Mouse (Mus musculus) ovary, postnatal 36 days (tissue): ENCODE measurements around the gene Gramd4.
"Not testable (repeated sequence)": the region's sequence is repeated elsewhere in the genome, so short reads cannot be mapped to it uniquely, and the experiment has no call there.

Source experiments
- DNase-seq: peaks from one replicate; pipeline ENCODE4 v3.0.0; 2022; ENCODE audit warnings: low spot score, mixed read lengths

Gramd4 gene

DNA sequence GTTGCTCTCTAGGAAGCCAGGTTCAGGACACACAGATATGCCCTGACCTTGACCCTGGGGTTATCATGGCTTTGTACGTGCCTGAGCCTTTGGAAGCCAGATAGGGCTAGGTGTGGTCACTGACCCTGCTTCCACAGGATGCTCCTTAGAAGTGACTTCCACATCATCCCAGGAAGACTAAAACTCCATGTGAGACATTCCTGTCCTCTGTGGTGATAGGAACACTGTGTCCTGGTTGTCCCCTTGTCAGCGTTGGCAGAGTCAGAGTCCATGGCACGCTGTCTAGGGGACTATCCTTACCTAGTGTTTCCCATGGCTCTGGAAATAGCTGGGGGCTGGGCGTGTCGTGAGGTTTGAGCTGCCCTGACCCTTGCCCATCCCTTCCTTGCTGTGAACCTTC, 58.9 kb downstream of the Gramd4 start:
- DNase-seq, result no peak

- no peak for DNase-seq
These were observed 59.9 kb downstream of the Gramd4 start for GRCm38 (mm10) chr15:86117115-86118100.

DNA sequence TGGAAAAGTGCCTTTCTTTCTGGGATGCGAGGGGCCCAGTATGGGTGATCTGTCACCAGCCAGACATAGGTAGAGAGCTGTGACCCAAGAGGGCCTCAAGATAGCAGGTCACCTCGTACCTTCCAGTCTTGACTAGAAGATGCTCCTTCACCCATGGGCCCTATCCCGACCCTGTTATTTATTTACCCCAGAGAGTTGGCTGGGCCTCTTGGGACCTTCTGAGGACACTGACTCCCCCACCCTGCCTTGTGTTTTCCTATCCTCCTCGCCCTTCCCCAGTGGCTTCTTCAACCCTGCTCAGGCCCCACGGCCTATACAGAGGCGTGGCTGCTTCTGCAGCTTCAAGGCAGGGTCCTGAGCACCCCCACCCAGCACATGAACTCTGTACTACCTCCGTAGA, 61.7 kb downstream of the Gramd4 start:
- no peak for DNase-seq

- DNase-seq, result peak; percentile 30
These were observed 64.9 kb downstream of the Gramd4 start for GRCm38 (mm10) chr15:86122261-86122949.

- no peak for DNase-seq
These were observed 65.9 kb downstream of the Gramd4 start for GRCm38 (mm10) chr15:86123409-86123808.

DNA sequence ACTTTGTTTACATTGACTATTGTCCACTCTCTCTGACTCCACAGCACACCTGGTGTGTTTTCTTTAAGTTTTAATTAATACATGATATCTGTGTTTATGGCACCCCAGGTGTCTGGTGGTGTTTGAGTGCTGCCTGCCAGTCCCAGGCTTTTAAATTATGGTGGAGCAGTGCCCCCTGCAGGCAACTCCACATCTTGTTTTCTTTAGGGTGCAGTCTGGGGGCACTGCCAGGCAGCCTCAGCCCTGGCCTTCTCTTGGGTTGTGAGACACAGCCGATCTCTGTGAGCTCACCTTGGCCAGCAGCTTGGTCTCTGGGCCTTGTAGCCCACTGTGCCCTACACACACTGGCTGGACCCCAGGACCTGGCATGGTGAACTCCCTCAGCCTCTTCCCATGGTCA, 66.9 kb downstream of the Gramd4 start:
- DNase-seq, result peak; percentile 74

GRCm38 (mm10) chr15:86129036-86129435, 71.5 kb downstream of the Gramd4 start:
- DNase-seq, result no peak

GRCm38 (mm10) chr15:86130657-86131056, 73.2 kb downstream of the Gramd4 start:
- no peak for DNase-seq

DNA sequence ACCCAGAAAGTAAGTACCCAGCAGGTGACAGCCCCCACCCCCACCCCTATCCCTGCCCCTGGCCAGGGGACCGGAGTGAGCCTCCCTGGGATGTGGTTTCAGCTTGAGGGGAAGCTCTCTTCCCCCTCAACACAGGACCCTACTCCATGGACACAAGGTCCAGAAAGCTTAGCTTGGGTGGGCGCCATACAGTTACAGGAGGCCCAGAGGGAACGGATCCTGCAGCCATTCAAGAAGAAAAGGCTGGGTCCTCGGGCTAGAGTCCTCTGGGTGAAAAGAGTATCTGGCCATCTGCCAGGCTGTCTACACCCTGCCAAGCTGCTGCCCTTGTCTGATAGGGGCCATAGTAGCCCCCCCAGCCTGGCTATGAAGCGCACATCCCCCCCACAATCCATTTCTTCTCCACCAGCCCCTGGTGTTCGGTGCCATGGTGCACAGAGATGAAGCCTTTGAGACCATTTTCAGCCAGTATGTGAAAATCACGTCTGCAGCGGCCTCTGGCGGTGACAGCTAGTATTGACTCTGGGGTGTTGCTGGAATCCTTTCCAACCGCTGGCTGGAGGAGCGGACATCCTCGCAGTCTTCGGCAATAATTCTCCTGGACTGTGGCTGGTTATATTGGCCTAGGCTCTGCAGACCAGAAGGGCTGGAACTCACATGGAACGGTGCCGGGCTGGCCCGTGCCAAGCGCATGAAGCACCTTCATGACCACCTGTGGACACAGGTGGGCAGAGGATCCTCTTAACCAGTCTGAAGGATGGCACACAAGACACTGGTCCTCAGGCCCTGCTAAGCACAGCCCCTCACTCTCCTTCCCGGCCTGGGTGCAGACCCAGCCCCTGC, 77.7 kb downstream of the Gramd4 start:
- peak; percentile 84 for DNase-seq

- DNase-seq, result peak; percentile 33
These were observed 80.1 kb downstream of the Gramd4 start for GRCm38 (mm10) chr15:86137638-86138037.

DNA sequence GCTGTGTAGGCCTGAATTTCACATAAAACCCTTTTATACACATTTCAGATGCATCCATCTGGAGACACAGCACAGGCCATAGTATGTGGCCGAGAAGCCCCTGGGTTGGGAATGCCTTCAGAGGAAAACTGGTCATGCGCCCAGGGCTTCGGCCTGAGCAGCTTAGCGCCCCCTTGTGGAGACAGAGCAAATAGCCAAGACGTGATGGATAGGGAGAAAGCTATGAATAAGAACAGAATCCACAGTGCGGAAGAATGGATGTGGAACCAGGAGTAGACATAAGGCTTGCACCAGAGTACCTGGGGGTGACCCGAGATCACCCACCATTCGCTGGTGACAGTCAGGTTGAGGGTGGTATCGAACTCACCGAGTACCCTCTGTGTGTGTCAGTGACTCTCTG, 82.8 kb downstream of the Gramd4 start:
- DNase-seq, result peak; percentile 45

DNA sequence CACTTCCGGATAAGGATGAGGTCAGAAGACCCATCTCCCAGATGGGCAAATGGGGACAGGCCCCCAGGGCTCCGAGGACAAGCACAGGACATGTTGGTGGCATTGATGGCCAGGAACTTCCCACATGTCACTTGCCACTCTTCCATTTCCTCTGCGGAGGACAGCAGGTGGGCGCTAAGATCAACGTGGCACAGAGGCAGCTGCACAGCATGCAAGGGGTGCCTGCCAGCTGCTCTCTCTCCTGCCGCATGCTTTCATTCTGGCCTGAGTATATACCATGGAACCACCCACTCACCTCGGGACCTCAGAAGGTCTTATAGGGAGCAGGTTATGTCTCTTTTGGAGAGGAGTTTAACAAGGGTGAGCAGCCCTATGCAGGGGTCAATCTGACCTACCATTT, 87.1 kb downstream of the Gramd4 start:
- no peak for DNase-seq

GRCm38 (mm10) chr15:86145046-86145445, 87.6 kb downstream of the Gramd4 start:
- DNase-seq, result no peak

GRCm38 (mm10) chr15:86146922-86147321, 89.4 kb downstream of the Gramd4 start:
- no peak for DNase-seq

DNA sequence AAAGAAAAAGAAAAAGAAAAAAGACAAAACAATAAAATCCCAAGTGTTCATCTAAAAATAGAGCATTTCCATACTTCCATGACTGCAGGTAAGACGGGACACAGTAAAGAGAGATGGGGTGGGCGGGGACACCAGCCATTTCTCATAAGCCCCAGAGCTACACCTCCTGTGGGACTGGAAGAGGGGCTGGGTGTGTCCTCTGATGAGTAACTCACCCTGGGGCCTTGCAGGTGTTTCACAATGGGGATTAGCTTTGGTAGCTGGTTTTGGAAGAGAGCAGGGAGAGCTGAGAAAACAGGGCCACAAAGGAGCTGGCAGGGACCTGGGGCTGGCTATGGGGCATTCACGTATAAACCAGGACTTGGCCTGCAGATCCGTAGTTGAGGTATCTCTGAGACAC, 93.1 kb downstream of the Gramd4 start:
- no peak for DNase-seq

GRCm38 (mm10) chr15:86153481-86153960, 96.0 kb downstream of the Gramd4 start:
- DNase-seq, result no peak

GRCm38 (mm10) chr15:86156492-86156891, 99.0 kb downstream of the Gramd4 start:
- no peak for DNase-seq

GRCm38 (mm10) chr15:86159093-86159492, 101.6 kb downstream of the Gramd4 start:
- DNase-seq, result no peak

DNA sequence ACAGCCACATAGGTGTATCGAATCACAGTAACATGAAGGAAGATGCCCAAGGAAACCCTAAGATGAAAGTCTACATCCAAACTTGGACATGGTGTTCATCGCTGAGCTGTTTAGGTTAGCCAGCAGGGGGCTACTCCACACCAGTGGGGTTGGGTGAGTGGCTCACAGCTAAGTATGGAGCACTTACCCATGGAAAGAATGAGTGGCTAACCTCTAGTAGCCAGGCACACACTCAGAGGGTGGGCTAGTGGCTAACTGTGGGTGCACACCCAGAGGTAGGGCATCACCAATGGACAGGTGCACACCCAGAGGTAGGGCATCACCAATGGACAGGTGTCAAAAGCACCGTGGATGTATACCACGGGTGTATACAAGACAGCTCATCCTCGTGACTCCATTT, 102.2 kb downstream of the Gramd4 start:
- DNase-seq, result no peak

DNA sequence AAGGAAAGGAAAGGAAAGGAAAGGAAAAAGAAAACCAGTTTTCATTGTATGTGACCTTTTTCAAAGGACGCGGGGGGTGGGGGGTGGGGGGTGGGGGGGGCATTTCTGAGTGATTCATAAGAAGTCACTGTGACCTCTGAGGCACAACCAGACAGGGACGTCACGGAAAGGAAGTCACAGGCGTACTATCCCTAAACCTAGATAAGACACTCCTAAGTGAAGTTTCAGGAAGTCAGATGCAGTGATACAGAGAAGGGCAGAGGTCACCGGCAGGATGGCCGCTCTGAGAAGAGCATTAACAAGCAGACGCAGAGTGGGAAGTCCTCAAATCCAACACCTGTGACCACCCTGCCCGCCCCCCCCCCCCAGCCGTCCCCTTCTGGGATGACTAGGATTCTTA, 103.4 kb downstream of the Gramd4 start:
- no peak for DNase-seq

DNA sequence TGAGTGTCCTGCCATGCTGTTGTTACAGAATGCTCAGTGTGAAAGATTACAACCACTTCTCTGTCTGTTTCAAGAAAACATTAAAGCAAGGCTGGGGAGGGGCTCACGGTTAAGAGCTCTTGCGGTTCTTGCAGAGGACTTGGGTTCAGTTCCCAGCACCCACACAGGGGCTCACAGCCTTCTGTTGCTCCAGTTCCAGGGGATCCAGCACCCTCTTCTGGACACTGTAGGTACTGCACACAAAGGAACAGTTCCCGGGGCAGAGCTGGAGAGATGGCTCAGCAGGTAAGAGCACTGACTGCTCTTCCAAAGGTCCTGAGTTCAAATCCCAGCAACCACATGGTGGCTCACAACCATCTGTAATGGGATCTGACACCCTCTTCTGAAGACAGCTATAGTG, 104.3 kb downstream of the Gramd4 start:
- DNase-seq, result not testable (repeated sequence)

DNA sequence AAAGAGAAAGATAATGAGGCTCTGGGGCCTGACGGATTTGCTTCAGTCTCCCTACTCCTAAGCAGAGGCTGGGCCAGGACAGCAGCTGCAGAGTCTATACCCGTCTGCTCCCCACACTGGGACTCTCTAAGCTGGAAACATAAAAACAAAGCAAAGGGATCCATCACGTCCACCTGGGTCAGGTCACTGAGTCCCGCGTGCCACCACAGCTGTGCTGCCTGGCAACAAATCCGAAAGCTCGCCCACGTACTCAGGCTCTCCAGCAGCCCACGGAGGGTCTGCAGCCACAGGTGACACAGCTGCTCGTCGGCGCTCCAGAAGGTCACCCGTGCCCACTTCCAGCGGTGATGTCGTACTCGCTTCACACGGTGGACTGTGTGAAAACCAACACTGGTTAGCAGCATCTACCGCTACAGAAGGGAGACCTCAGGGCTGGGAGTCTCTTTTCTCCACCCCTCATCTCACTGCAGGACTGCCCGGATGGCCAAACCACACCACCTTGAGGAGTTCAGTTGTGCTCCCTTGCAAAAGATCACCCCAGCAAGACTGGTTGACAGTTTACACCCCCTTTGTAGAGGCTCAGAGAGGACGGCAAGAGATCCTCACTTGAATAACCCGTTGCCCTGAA, 107.3 kb downstream of the Gramd4 start:
- DNase-seq, result no peak
